Mouse (Mus musculus): ENCODE data around the gene Fbxo6. TPM values are rescaled to one million over a fixed set of nuclear protein-coding genes. Genes with fewer than 3 reads are reported as not detected.
"Not testable (repeated sequence)": the region's sequence is repeated elsewhere in the genome, so short reads cannot be mapped to it uniquely, and the experiment has no call there.

Gene Fbxo6
- total RNA-seq (2022): 10 to 100 TPM; 36.1 to 44.0 (median 39.6) TPM

DNA sequence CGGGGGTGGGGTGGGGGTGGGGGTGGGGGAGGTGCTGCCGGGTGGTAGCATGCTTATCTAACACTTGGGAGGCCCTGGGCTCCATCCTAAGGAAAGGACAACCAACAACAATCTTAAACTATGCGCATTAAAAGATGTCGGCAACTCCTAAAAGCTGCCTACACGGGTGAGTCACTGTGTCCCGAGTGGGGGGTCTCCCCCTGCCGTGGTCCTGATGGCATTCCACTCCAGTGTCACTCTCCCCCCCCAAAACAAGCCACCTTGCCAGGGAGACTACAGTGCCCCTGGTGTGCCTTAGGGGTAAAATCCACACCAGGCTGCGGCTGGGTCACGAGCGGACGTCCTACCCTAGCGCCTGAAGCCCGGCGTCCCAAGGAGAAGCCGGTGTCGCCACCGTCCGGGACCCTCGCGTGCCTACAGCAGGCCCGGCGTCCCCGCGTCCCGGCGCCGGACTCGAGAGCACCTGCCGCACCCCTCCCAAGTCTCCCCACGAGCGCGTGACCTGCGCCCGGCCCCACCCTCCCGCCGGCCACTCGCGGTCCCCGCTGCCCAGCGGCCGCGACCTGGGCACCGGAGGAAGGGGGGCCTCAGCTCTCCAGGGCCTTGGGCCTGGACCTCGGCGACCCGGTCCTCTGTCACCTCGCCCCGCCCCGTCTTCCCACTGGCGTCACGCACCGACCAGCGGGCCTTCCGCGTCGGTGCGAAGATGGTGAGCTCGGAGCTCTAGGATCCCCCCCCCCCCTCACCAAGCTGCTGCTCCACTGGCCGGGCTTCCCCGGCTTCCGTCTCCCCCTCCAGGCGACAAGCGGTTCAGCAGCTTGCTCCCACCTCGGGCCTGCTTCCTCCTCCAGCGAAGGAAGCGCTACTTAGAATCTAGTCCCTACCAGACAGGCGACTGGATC lies at the start of gene Fbxo6:
TSS of gene Fbxo6 (minus strand) at position 874 of the 902 bp plus-strand sequence.
- DNase-seq (ENCODE audit: low spot score): peak; percentile 84

DNA sequence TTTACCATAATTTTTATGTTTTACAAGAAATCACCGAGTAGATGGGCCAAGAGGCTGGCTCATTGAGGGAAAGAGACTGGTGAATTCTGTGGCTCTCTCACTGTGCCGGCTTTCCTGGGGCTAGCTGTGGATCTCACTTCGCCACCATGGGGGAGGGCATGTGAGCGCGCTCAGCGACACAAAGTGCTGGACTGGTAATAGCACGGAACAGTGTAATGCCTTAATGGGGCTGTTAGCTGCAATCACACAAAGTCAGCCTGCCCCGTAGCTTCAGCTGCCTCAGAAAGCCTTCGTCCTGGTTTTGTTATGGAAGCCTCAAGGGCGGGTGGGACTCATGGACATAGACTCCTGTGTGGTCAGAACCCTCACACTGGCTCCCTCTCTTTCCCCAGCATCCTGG lies 46.8 kb upstream of the Fbxo6 start:
- no peak for DNase-seq (ENCODE audit: low spot score)

- DNase-seq (ENCODE audit: low spot score): no peak
Measured at GRCm38 (mm10) chr4:148194400-148194799, 42.5 kb upstream of the Fbxo6 start.

- no peak for DNase-seq (ENCODE audit: low spot score)
Measured at GRCm38 (mm10) chr4:148192707-148193245, 40.8 kb upstream of the Fbxo6 start.

DNA sequence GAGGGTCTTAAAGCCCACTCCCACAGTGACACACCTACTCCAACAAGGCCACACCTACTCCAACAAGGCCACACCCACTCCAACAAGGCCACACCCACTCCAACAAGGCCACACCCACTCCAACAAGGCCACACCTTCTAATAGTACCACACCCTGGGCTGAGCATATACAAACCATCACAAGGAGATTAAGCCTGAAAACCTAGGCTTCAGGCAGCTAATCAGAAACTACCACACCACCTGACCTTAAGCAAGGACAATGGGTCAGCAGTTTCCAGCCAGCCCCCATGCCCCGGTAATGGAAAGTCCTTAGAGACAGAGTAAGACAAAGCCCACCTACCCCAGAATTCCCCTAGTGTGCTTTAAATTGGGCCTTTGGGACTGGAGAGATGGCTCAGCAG lies 36.8 kb upstream of the Fbxo6 start:
- not testable (repeated sequence) for DNase-seq (ENCODE audit: low spot score)

DNA sequence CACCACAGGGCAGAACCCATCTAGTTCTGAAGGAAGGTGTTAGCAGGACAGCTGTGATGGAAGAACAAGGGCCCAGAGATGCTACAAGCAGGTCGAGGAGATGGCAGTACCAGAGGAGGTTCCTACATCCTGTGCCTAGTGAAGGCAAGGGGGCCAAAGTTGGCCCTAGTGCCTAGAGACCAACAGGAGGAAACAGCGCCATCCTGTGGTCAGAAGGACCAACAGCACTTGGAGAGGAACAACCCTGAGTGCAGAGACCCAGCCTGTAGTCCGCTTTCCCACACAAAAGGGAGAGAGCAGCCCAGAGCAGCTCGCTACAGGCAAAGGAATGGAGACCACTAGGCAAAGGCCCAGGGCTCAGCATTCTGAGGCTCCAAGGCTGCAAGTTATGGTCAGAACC lies 33.9 kb upstream of the Fbxo6 start:
- DNase-seq (ENCODE audit: low spot score): no peak

DNA sequence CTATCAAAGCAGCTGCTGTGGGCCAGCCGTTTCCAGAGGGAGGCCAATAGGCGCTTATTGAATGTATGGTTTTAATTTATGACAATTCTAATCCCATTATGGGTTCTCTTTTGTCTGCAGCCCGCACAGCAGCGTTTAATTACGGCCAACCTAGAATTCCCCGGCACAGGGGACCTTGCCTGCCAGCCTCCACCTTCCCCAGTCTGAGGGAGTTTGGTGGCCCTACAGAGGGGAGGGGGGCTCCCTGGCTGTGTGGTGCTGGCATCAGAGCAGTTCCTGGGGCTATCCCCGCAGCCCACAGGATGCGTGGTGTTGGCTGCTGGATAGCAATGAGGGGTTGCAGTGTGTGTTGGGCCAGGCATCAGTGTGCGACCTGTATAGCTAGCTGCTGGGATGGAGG lies 32.6 kb upstream of the Fbxo6 start:
- no peak for DNase-seq (ENCODE audit: low spot score)

GRCm38 (mm10) chr4:148182363-148182762 lies 30.4 kb upstream of the Fbxo6 start:
- no peak for DNase-seq (ENCODE audit: low spot score)

- no peak for DNase-seq (ENCODE audit: low spot score)
Measured at GRCm38 (mm10) chr4:148181483-148181882, 29.5 kb upstream of the Fbxo6 start.

- DNase-seq (ENCODE audit: low spot score): no peak
Measured at GRCm38 (mm10) chr4:148177716-148178115, 25.8 kb upstream of the Fbxo6 start.

- not testable (repeated sequence) for DNase-seq (ENCODE audit: low spot score)
Measured at GRCm38 (mm10) chr4:148176603-148177002, 24.7 kb upstream of the Fbxo6 start.

DNA sequence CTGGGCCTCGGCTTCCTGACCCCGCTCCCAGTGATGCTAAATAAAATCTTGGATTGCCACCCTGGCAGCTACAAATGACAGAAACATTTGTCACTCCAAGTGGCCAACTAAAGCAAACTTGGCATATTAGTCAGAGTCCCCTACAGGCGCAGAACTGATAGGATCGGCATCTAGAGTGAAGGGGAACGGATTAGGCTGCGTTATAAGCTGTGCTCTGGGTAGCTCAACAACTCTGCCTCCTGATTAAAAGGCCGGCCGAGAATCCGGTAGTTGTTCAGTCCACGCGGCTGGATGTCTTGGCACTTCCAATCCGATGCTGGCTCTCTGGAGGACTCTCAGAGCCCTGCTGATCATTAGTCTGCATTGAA lies 22.5 kb upstream of the Fbxo6 start:
- DNase-seq (ENCODE audit: low spot score): no peak

DNA sequence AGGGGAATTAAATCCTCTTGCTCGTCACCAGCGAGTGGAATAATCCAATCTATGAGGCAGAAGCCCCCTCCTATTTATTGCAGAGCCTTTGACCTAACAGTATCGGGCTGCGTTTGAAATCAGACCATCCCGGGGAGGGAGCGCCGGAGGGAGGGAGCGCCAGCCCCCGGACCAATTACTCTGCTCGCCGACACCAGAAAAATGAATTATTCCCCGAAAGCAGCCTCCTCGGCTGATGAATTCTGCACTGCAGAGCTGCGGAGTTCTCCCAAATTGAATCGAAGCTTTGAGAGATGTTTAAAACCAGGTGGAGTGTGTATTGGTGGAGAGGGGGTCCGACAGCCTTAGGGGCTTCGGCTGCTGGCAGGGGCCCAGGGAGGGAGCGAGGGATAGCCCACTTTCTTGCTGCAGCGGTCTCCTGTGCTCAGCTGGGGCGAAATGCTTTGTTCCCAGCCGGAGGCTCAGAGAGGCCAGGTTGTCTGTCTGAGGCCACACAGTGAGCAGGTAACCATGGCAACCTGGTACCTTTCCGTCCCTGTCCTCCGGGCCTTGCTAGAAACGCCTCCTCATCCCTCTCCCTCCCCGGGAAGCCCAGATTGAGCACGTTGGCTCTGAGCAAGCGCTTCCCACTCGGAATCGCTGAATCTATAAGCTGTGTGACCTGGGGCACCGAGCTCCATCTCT lies 22.0 kb upstream of the Fbxo6 start:
- DNase-seq (ENCODE audit: low spot score): no peak

- DNase-seq (ENCODE audit: low spot score): no peak
Measured at GRCm38 (mm10) chr4:148171261-148171660, 19.3 kb upstream of the Fbxo6 start.

DNA sequence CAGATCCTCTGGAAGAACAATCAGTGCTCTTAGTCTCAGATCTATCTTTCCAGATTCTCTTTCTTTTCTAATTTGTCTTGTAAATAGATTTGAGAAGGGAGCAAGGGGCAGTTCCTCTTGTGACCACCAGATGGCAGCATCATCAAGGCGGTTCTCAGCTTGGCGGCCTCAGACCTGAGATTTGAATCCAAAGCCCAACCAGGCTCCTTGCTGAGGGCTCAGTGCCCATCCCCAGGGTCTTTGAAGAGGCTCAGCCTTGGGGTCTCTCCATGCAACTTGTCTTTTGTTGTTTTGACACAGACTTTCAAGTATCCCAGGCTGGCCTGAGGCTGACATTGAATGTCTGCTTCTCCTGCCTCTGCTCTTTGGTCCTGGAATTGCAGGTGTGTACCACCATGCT lies 18.9 kb upstream of the Fbxo6 start:
- no peak for DNase-seq (ENCODE audit: low spot score)

DNA sequence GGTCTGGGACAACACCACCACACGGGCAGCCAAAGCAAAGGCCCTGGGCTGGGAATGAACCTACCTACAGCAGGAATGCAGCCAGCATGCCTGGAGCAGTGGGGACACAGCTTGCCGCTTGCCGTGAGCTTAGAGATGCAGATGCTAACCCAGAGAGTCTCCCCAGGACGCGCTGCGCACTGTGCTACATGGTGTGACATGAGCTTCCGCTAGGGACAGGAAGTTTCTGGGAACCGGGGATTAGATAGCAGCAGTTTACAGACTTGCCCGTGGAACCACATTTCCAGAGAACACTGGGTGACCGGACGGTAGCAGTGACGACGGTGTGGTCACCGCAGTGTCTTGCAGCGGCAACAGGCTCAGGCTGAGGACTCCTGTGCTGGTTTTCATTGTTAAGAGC lies 17.6 kb upstream of the Fbxo6 start:
- no peak for DNase-seq (ENCODE audit: low spot score)

GRCm38 (mm10) chr4:148168287-148168686 lies 16.3 kb upstream of the Fbxo6 start:
- no peak for DNase-seq (ENCODE audit: low spot score)

GRCm38 (mm10) chr4:148166986-148167385 lies 15.0 kb upstream of the Fbxo6 start:
- DNase-seq (ENCODE audit: low spot score): peak; percentile 50

DNA sequence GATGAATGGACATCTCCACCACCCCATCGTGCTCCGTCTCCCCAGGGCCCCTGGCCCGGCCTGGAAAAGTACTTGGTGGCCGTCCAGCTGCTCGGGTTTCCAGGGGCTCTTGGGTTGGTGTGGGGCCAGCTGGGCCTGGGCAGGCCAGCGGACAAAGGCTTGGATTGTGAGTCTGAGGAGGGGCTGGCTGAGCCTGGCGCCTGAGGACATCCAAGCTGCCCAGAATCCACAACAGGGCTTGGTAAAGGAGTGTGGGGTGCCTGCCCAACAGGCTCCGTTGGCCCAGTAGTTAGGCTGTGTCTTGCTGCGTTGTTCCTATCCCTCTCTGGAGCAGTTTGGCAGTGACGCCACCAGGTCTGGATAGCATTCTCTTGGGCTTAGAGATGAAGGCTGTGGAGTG lies 14.5 kb upstream of the Fbxo6 start:
- no peak for DNase-seq (ENCODE audit: low spot score)

- DNase-seq (ENCODE audit: low spot score): no peak
Measured at GRCm38 (mm10) chr4:148165551-148165950, 13.6 kb upstream of the Fbxo6 start.

- no peak for DNase-seq (ENCODE audit: low spot score)
Measured at GRCm38 (mm10) chr4:148164461-148164860, 12.5 kb upstream of the Fbxo6 start.

DNA sequence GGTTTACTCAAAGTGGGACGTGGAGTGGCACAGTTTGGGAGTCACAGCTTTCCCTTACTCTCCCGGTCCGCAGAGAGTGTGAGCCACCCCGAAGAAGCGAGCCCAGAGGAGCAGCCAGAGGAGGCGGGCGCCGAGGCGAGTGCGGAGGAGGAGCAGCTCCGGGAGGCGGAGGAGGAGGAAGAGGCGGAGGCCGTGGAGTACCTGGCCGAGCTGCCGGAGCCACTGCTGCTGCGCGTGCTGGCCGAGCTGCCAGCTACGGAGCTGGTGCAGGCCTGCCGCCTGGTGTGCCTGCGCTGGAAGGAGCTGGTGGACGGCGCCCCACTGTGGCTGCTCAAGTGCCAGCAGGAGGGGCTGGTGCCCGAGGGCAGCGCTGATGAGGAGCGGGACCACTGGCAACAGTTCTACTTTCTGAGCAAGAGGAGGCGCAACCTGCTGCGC lies 12.1 kb upstream of the Fbxo6 start:
- peak; percentile 36 for DNase-seq (ENCODE audit: low spot score)
